Mouse (Mus musculus): Measurements from ENCODE around the gene Ism1. TPM values are rescaled to one million over a fixed set of nuclear protein-coding genes. Genes with fewer than 3 reads are reported as not detected.

Ism1 gene
- total and polyA plus RNA-seq, 3 experiments = not detected

GRCm38 (mm10) chr2:139722700-139723099 lies 44.7 kb downstream of the Ism1 start:
- TF ChIP-seq GABPA (IDR thresholded peaks at IDR 0.05; ENCODE audit: insufficient replicate concordance, low read depth, low read length) (no peak), ZC3H11A (IDR thresholded peaks at IDR 0.05; ENCODE audit: low read depth, low read length) (no peak), SIN3A (IDR thresholded peaks at IDR 0.05; ENCODE audit: low read length) (no peak), PAX5 (IDR thresholded peaks at IDR 0.05; ENCODE audit: low read length) (no peak), ZKSCAN1 (IDR thresholded peaks at IDR 0.05; ENCODE audit: borderline replicate concordance, low read depth, low read length) (no peak), POLR2AphosphoS2 (IDR thresholded peaks at IDR 0.05; ENCODE audit: low read depth, low read length) (no peak), MEF2A (IDR thresholded peaks at IDR 0.05; ENCODE audit: borderline replicate concordance, low read depth, low read length) (no peak), BHLHE40 (IDR thresholded peaks at IDR 0.05; ENCODE audit: low read depth, low read length) (no peak), CHD2 (IDR thresholded peaks at IDR 0.05; ENCODE audit: low read length) (no peak), RCOR1 (conservative IDR thresholded peaks at IDR 0.05; ENCODE audit: low read depth, low read length) (no peak), ZMIZ1 (IDR thresholded peaks at IDR 0.05; ENCODE audit: low read depth, low read length) (no peak), NELFE (IDR thresholded peaks at IDR 0.05; ENCODE audit: low read depth, low read length) (no peak), IRF4 (IDR thresholded peaks at IDR 0.05; ENCODE audit: low read depth, low read length) (no peak), MAFK (IDR thresholded peaks at IDR 0.05; ENCODE audit: insufficient replicate concordance, low read length) (no peak), SMC3 (IDR thresholded peaks at IDR 0.05; ENCODE audit: low read depth, low read length) (peak; percentile 69), KAT2A (IDR thresholded peaks at IDR 0.05; ENCODE audit: insufficient replicate concordance, low read length) (no peak), JUN (IDR thresholded peaks at IDR 0.05; ENCODE audit: insufficient read depth, low read depth, low read length) (no peak), E2F4 (IDR thresholded peaks at IDR 0.05; ENCODE audit: insufficient replicate concordance, low read depth, low read length) (no peak), CTCF (conservative IDR thresholded peaks at IDR 0.05 in 1 of 2, IDR thresholded peaks at IDR 0.05 in 1 of 2; ENCODE audit: low read depth in 2 of 2, low read length in 2 of 2) (peak; percentile 36 to 83; a peak in 3 of 4 replicates), ZNF384 (IDR thresholded peaks at IDR 0.05; ENCODE audit: low read depth, low read length) (no peak), RAD21 (IDR thresholded peaks at IDR 0.05; ENCODE audit: low read depth, low read length) (peak; percentile 69), NRF1 (IDR thresholded peaks at IDR 0.05; ENCODE audit: low read depth, low read length) (no peak), ELF1 (IDR thresholded peaks at IDR 0.05; ENCODE audit: low read depth, low read length) (no peak)
- Histone ChIP-seq H3K27ac (ENCODE audit: insufficient read depth, low read depth) (no peak overlapping the region), H3K4me1 (ENCODE audit: control insufficient read depth in 1 of 2, insufficient read depth in 2 of 2) (no peaks in the 10 kb centered on the region), H3K27me3 (replicated peaks) (no peaks in the 10 kb centered on the region), H3K79me2 (replicated peaks; ENCODE audit: control insufficient read depth, extremely low read depth, insufficient read depth, poor library complexity, severe bottlenecking) (no peaks in the 10 kb centered on the region), H3K36me3 (replicated peaks in 1 of 2; ENCODE audit: control insufficient read depth in 1 of 2, insufficient read depth in 1 of 2, low read length in 1 of 2) (no peaks in the 10 kb centered on the region), H3K4me2 (ENCODE audit: insufficient read depth, low read depth, poor library complexity, severe bottlenecking) (no peak overlapping the region), H3K4me3 (replicated peaks in 1 of 3; ENCODE audit: low read depth in 2 of 3, low read length in 2 of 3, poor library complexity in 1 of 3) (no peak overlapping the region), H3K9ac (ENCODE audit: insufficient read depth, low read depth) (no peak overlapping the region), H3K9me3 (replicated peaks; ENCODE audit: low read length) (no peaks in the 10 kb centered on the region)
- dilution Hi-C loops (cut with MboI; ENCODE audit: extremely low pct_ligation_motif_present, extremely low pct_unique_long_range_greater_than_20kb, low sequenced_read_pairs) (no loop called here), in situ Hi-C loops (cut with MboI; ENCODE audit: low pct_ligation_motif_present, low pct_unique_long_range_greater_than_20kb, low sequenced_read_pairs) (loop anchor here (10.0 kb wide), 1 partner anchor 128 kb away; no protein-coding TSS in a partner anchor)
- DNase-seq (ENCODE audit: extremely low read depth) = peak; percentile 40

Measured in CH12.LX (cell line).